Mouse (Mus musculus): Measurements from ENCODE around the gene Gm17428. TPM values are rescaled to one million over a fixed set of nuclear protein-coding genes. Genes with fewer than 3 reads are reported as not detected.
"Not testable (repeated sequence)": the region's sequence is repeated elsewhere in the genome, so short reads cannot be mapped to it uniquely, and the experiment has no call there.

Gm17428 gene
- polyA plus RNA-seq, 2 experiments from 2014 or later, result not detected

DNA sequence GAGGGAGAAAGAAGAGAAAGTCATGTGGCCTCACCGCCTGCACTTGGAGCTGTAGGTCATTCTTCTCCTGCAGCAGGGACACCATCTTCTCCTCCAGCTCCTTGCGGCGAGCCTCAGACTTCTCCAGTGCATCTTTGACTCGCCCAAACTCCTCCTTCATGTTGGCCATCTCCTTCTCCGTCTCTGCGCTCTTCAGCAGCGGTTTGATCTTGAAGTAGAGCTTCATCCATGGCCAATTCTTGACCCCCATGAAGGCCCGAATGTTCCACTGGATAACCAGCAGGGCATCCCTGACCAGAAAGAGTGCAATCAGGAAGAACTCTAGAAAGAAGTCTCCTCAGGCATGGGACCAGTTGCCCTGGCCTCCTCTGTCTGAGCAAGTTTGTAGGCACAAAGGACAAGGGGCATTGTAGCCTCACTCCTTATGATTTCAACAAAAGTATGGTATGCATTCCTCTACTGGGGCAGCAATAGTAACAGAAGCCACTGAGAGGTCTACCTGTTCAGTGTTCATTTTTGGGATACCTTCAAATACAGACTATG lies 23.0 kb upstream of the Gm17428 start:
- no peak for ATAC-seq

DNA sequence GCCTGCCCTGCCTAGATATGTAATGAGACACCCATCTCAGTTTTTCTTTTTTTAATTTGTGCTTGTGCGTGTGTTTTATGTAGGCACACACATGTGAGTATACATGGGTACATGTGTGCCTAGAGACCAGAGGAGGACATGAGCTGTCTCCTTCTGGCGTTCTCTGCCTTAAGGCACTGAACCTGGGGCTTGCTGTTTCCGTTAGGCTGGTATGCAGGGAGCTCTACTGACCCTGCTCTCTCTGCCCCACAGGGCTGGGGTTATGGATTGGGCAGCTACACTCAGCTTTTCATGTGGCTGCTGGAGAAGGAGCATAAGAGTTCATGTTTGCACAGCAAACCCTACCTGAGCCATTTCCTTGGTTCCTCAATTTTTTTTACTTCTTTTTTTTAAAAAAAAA lies 22.3 kb upstream of the Gm17428 start:
- no peak for ATAC-seq

DNA sequence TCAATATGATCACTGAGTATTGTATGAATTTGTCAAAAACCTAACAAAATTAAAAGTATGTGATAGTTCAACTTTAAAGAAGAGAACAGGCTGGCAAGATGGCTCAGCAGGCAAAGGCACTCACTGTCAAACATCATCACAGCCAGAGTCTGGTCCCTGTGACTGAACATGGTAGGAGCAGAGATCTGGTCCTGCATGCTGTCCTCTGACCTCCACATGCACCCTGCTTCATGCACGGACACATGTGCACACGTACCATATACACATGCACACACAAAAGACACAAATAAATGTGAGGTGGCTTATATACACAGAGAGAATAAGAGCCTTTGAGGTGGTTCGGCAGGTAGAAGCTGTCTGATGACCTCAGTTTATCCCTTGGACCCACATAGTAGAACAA lies 21.3 kb upstream of the Gm17428 start:
- ATAC-seq, result no peak

- no peak for ATAC-seq
These were observed 20.2 kb upstream of the Gm17428 start for GRCm38 (mm10) chr14:54956533-54956932.

DNA sequence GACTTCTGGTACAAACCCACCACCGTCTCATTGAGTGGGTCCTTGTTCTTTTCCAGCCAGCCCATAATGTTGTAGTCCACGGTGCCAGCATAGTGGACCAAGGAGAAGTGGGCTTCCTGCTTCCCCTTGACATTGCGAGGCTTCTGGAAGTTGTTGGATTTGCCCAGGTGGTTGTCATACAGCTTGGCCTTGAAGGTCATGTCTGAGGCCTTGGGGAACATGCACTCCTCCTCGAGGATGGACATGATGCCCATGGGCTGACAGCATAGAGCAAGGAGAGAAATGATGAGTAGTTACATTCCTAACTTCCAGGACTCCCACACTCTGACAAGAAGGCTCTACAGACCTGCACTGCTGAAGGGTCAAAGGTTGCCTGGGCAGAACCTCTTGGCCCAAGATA lies 18.2 kb upstream of the Gm17428 start:
- no peak for ATAC-seq

- no peak for ATAC-seq
These were observed 17.5 kb upstream of the Gm17428 start for GRCm38 (mm10) chr14:54959197-54959596.

DNA sequence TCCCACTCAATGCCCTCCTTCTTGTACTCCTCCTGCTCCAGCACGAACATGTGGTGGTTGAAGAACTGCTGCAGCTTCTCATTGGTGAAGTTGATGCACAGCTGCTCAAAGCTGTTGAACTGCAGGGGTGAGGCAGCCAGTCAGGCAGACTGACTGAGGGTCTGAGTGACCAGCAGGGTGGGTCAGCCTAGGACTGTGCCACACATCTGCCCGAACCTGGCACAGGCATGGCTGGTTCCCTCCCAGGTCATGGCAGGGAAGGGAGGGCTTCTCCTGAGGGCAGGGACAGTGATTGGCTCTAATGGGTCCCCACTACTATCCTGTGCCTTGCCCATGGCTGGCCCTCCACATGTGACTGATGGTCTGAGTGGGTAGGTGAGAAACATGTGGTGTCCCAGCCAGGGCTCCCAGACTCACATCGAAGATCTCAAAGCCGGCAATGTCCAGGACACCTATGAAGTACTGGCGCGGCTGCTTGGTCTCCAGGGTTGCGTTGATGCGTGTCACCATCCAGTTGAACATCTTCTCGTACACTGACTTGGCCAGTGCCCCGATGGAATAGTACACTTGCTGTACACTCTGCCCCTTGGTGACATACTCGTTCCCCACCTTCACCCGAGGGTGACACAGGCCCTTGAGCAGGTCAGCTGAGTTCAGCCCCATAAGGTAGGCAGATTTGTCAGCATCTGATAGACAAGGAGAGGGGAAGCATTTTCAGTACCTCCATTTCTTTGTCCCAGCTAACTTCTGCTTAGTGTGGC lies 16.7 kb upstream of the Gm17428 start:
- not testable (repeated sequence) for ATAC-seq

DNA sequence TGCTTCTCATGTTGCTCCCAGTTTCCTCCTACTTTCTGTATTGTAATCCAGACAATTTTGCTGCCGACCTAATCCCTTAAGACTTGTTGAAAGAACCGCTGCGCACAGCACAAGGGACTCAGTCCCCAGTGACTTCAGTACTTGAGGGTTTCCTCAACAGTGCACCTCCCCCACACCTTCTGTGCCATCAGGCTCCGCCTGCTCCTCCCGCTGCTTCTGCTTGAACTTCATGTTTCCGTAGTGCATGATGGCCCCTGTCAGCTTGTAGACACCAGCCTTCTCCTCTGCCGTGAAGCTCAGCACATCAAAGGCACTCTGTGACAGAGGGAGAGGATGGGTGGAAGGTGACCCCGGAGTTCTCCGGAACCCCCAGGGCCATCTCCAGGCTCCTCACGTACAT lies 16.0 kb upstream of the Gm17428 start:
- no peak for ATAC-seq

- ATAC-seq, result no peak
These were observed 15.2 kb upstream of the Gm17428 start for GRCm38 (mm10) chr14:54961487-54961886.

DNA sequence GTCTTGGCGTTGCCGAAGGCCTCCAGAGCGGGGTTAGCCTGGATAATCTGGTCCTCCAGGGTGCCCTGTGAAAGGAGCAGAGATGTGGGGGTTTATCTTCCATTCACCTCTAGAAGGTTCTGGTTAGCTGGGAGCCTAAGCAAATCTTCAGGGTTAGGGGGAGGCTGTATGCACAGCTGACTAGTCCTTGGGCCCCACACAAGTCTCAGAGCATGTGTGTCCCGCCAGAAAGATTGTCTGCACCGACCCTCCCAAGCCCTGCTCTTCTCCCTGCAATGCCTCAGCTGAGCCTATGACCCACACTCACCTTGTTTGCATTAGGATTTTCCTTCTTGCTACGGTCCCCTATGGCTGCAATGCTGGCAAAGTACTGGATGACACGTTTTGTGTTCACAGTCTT lies 14.0 kb upstream of the Gm17428 start:
- no peak for ATAC-seq

- ATAC-seq, result no peak
These were observed 13.0 kb upstream of the Gm17428 start for GRCm38 (mm10) chr14:54963727-54964126.

DNA sequence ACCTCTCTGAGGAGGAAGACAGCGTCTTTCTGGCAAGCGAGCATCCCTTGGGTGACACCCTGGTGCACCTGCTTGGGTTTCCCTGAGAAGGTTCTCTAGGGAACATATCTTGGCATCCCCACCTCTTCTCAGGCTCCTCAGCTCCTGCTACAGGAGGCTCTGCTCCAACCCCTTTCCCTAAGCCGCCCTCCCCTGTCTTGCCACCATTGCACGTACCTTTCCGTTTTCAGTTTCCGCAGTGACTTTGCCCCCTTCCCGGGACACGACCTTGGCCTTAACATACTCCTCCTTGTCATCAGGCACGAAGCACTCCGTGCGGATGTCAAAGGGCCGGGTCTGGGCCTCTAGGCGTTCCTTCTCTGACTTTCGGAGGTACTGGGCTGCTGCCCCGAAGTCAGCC lies 11.7 kb upstream of the Gm17428 start:
- ATAC-seq, result no peak

- ATAC-seq, result no peak
These were observed 11.1 kb upstream of the Gm17428 start for GRCm38 (mm10) chr14:54965631-54966030.

- ATAC-seq, result no peak
These were observed 10.3 kb upstream of the Gm17428 start, which contains the start of gene Myh6 for GRCm38 (mm10) chr14:54966320-54966977. Gene Myh6 (minus strand): TSS chr14:54966927.

DNA sequence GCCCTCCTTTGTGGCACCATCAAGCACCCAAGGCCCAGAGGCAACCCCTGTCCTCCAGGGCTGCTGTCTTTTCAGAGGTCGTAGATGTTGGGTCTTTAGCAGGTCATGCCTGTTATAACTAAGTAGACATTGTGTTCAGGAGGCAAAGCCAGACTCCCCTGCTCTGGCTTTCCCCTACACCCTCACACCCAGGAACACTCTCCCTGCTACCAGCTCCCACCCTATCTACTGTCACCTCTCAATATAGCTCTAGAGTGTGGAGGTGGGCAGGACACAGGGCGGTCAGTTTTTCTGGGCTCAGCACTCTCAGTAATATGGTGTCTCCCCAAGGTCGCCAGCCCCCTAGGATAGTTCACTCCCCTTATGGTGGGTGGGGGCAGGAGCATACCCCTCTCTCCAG lies 8.9 kb upstream of the Gm17428 start:
- ATAC-seq, result no peak

- ATAC-seq, result no peak
These were observed 8.4 kb upstream of the Gm17428 start for GRCm38 (mm10) chr14:54968344-54968743.

GRCm38 (mm10) chr14:54972786-54973185 lies 3.9 kb upstream of the Gm17428 start:
- not testable (repeated sequence) for ATAC-seq

- no peak for ATAC-seq
These were observed 2.5 kb upstream of the Gm17428 start for GRCm38 (mm10) chr14:54974068-54974791.

- no peak for ATAC-seq
These were observed 1.9 kb downstream of the Gm17428 start for GRCm38 (mm10) chr14:54978664-54979063.

DNA sequence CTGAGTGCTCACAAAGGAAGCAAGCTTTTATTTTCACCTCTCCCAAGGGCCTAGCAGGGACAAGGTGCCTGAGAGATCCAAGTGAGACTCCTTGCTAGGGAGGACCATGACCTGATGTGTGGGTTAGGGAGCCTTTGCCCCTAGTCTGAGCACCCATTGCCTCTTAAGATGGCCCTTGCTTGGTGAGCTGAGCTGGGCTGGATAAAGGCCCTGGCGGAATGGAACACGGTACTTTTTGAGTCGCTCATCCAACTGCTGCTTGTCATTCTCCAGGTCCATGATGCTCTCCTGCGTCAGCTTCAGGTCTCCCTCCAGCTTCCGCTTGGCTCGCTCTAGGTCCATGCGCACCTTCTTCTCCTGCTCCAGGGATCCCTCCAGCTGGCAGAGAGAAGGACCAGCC lies 5.2 kb downstream of the Gm17428 start:
- no peak for ATAC-seq

GRCm38 (mm10) chr14:54988350-54988874 lies 11.7 kb downstream of the Gm17428 start:
- not testable (repeated sequence) for ATAC-seq

GRCm38 (mm10) chr14:54988882-54989281 lies 12.1 kb downstream of the Gm17428 start:
- no peak for ATAC-seq

- ATAC-seq, result no peak
These were observed 13.2 kb downstream of the Gm17428 start for GRCm38 (mm10) chr14:54989886-54990441.

Measured in CD4-positive, CD25-positive, alpha-beta regulatory T cell, adult 4 months (primary cell).